Mouse (Mus musculus) erythroblast, adult 5-6 weeks (primary cell): ENCODE measurements around the gene Myl6. TPM values are rescaled to one million over a fixed set of nuclear protein-coding genes. Genes with fewer than 3 reads are reported as not detected.

Source experiments
- ATAC-seq: replicated peaks from 2 replicates; pipeline ENCODE4 v1.8.0; 2016; ENCODE audit warnings: moderate number of reproducible peaks, mild to moderate bottlenecking, moderate TSS enrichment, inconsistent platforms; ENCODE audit not compliant: poor library complexity, low FRiP score, severe bottlenecking
- total RNA-seq, 2 experiments: library from RNA; stranded (forward) in 1 of 2; stranded (reverse) in 1 of 2; fragments of 150-400 nt in 1 of 2; fragments of 200-764, 138-1000 nt in 1 of 2; gene quantifications; 2 replicates each; pipeline versions ENCODE4 v1.2.3 to v1.2.4; 2015 to 2017; ENCODE audit warnings: low replicate concordance in 2 of 2

The Myl6 gene
- total RNA-seq, 2 experiments from 2014 or later = 410 to 558 TPM

DNA sequence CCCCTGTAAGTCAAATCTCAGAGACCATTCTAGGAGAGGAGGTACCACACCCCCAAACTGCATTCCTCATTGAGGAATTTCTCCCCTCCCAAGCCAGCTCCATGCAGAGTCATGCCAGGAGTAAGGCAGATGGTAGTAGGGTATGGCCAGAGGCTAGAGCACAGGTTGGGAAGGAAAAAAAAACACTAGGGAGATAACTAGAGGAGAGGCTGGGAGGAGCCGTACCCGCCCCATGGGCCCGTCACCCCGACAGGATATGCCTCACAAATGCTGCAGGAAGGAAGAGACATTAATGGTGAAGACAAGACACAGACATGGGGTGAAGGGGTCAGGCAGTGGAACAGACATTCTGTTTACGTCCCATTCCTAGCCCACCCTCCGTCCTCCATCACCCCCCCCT is 2.5 kb downstream of the Myl6 start:
- no peak for ATAC-seq

DNA sequence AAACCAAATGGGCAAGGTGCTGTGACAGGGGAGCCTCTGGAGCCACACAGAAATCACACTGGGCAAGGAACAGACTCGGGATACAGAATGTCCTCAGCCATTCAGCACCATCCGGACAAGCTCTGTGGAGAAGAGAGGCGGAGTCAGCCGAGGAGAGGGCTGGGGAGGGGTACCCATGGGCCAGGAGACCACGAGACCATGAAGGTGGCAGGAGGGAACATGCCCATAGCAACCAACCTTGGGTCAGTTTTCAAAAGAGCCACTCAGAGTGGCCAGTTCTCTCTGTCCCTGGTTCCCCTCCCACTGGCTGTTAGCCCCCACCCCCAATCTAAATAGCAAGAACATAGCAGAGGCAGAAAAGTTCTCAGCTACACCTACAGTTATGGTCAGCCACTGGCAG is 3.0 kb downstream of the Myl6 start:
- no peak for ATAC-seq

DNA sequence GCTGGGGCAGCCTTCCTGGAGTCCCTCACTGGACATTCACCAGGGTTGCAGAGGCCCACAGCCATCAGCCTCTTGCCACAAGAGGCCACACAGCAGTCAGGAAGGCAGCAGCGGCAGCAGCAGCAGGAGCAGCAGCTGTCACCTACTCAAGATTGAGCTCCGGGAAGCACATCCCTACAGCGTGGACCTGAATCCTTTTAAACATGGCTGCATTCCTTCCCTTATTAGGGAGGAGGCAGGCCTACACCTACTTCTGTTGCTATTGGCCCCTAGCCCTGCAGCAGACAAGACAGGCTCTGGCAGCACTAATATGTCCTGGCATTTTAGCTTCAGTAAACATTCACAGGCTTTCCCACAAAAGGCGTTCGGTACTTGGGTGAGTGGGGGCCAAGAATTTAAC is 3.7 kb downstream of the Myl6 start:
- ATAC-seq = no peak

DNA sequence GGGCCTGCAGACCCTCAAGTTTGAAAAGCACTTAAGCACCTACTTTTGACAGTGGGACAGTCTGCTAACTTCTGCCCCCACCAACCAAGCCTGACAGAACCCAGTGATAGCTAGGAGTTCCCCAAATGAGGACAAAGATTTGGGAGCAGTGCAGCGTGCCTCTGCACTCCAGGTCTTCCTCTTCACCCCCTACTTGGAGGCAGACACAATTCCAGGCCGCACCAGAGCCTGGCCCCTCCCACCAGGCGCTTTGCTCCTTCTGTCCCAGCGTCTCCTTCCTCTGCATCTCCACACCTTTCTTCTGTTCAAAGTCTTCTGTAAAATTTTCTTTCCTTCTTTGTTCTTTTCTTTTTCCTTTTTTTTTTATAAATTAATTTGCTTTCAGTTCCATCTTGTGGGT is 4.2 kb downstream of the Myl6 start:
- ATAC-seq = no peak

DNA sequence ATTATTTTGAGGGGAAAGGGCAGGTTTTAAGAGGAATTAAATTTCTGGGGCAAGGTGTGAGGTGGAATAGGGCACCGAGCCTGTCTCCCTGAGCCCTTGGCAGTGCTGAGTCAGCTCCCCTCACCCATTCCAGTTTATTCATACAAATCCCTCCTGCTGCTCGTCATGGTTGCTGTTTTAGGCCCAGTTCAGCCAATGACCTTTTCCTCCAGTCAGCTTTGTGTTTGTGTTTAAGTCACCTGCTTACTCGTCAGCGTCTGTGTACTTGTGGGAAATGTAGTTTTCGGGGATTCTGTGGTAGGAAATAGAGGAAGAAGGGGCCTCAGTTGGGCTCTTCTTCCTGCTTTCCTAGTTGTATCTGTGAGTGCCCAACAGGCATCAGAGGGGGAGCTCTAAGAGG is 4.6 kb downstream of the Myl6 start:
- ATAC-seq = no peak

DNA sequence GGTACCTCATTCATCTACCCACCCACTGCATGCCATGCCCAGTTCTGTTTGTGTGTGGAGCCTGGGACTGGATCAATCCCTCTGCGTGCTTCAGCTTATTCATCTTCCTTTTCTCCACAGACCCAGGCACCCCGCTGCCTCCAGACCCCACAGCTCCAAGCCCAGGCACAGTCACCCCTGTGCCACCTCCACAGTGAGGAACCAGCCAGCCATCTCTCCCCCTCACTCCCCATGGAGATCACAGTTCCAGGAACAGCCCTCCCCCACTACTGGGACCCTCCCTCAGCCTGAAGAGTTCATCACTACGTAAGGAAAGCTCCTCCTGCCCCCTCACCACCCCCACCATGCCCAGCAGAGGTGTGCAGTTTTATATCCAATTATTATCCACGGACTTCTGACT is 5.2 kb downstream of the Myl6 start:
- ATAC-seq = no peak

DNA sequence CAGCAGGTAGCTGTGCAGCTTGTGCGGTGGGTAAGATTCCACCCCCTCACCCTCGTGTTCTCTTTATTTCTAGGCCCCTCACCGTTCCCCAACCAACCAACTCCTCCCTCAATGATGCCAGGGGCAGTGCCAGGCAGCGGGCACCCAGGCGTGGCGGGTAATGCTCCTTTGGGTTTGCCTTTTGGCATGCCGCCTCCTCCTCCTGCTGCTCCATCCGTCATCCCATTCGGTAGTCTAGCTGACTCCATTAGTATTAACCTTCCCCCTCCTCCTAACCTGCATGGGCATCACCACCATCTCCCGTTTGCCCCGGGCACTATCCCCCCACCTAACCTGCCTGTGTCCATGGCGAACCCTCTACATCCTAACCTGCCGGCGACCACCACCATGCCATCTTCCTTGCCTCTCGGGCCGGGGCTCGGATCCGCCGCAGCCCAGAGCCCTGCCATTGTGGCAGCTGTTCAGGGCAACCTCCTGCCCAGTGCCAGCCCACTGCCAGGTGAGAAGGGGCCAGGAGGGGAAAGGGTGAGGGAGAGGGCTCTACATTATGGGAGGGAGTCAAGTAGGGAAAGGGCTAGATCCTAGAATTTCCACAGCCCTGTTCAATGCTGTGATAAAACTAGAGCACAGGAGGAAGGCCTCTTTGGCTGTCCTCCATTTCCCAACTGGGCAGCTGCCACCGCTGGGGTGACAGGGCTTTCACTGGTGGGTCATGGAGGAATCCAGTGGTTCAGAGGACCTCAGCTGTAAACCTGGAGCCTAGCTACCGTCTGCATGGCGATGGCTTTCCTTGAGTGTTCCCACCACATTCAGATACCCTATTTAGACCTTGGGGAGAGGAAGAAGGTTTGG is 5.9 kb downstream of the Myl6 start:
- ATAC-seq = no peak

- no peak for ATAC-seq
These were observed 7.6 kb downstream of the Myl6 start for GRCm38 (mm10) chr10:128486370-128486769.

GRCm38 (mm10) chr10:128474366-128474765 is 19.6 kb downstream of the Myl6 start:
- no peak for ATAC-seq

DNA sequence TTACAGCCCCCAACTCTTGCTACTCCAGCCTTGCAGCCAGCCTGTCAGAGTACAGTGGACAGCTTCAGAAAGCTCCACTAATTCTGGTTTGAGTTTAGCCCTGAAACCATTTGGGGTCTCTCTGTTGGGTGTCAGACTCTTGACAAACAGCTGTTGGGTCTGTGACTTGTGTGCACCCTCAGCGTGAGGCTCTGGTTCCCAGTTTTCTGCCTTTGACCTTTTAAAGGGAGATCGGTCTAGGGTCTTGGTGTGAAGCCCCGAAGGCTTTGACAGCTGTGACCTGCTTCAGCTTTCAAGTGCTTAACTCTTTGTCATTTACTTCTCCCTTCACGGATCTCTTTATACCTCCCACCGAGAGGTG is 33.7 kb downstream of the Myl6 start:
- ATAC-seq = no peak

GRCm38 (mm10) chr10:128459409-128460269 is 34.3 kb downstream of the Myl6 start:
- peak; percentile 18; the same call in 1 of the 2 replicates for ATAC-seq

DNA sequence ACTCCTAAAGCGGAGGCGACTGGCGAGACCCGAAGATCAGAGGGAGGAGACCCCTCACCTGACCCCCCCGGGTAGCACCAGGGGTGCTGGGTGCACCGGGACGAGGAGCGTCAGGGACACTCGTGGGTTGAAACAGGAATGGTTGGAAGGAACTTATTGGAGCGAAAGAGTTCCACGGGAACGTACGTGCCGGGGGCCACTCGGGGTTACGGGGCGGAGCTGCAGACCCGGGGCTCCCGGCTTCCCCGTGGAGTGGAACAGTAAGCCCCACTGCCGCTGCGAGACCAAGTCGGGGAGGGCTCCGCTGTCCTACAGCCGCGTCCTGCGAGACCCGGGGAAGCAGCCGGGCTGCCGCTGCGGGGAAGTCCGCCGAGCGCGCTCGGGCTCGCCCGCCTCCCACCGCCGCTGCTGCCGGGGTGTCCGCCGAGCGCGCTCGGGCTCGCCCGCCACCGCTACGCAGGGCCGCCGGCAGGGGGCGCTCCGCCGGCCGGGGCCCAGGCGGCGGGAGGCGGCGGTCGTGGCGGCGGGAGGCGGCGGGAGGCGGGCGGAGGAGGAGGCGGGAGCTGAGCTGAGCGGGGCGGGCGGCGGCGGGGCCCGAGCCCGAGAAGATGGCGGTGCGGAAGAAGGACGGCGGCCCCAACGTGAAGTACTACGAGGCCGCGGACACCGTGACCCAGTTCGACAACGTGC is 35.1 kb downstream of the Myl6 start, which contains the start of gene Smarcc2:
TSS of gene Smarcc2 (plus strand) at position 530 of the 690 bp plus-strand sequence.
- peak; percentile 66 for ATAC-seq

- peak; percentile 58 for ATAC-seq
These were observed 35.6 kb downstream of the Myl6 start for GRCm38 (mm10) chr10:128458348-128458718.

- ATAC-seq = no peak
These were observed 36.3 kb downstream of the Myl6 start for GRCm38 (mm10) chr10:128457676-128458075.

DNA sequence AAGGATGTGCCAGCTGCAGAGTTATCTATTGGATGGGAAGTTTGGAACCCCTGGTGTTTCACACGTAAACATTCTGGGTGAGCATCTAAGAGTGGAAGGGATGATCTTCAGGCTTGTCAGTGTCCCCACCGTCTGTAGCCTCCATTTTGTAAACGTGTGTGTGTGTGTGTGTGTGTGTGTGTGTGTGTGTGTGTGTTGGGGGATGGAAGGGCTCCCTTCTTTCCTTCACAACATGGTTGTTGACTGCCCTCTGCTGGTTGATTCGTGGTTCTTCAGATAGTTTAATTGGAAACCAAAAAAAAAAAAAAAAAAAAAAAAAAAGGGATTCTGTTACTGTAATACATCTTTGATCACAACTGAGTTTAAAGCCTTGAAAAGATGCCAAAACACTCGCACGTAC is 38.7 kb downstream of the Myl6 start:
- ATAC-seq = peak; percentile 37; the same call in 1 of the 2 replicates

- ATAC-seq = no peak
These were observed 39.5 kb downstream of the Myl6 start for GRCm38 (mm10) chr10:128454471-128454870.

GRCm38 (mm10) chr10:128451014-128451413 is 42.9 kb downstream of the Myl6 start:
- ATAC-seq = no peak

GRCm38 (mm10) chr10:128445407-128445806 is 48.5 kb downstream of the Myl6 start:
- no peak for ATAC-seq

DNA sequence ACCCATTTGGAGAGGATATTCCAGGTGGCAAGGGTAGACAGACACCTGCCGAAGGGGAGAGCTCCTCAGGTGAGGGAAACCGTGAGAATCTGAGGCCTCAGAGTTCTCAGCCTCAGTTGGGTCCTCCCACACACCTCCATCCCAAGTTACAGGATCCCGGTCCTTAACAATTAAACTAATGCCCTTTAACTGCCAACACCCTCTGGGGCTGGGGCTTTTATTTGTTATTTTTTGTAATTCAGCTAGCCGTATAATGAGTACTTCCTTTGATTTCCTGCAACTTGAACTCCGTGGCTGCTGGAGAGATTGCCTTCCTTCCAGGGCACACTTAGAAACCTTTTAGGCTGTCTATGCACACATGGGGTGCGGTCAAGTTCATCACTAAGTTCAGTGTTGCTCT is 49.6 kb downstream of the Myl6 start:
- no peak for ATAC-seq

DNA sequence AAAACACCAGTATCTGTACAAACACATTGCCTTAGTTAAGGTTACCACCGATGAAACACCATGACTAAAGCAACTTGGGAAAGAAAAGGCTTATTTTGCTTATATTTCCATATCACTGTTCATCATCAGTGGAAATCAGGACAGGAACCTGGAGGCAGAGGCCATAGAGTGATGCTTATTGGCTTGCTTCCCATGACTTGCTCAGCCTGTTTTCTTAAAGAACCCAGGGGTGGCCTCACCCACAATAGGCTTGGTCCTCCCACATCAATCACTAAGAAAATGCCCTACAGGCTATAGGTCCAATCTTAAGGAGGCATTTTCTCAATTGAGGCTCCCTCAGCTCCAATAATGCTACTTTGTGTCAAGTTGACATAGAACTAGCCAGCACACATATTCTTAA is 51.2 kb downstream of the Myl6 start:
- ATAC-seq = no peak
